Mouse (Mus musculus) cerebellum, adult 2 months (tissue): ENCODE results near the gene Slc6a13.

Experiments
- CTCF ChIP-seq: fragments of 200-500 bp; IDR thresholded peaks from 2 replicates; pipeline ENCODE4 v1.5.1; 2011; ENCODE audit warnings: low read depth, mild to moderate bottlenecking, control low read depth, low read length, moderate library complexity, borderline replicate concordance; ENCODE audit not compliant: insufficient read depth
- POLR2A ChIP-seq: fragments of 200-500 bp; IDR thresholded peaks from 2 replicates; pipeline ENCODE4 v1.6.1; 2011; ENCODE audit warnings: low read length, control low read depth, borderline replicate concordance; ENCODE audit not compliant: insufficient read depth

GRCm38 (mm10) chr6:121352276-121352675 is 52.2 kb downstream of the Slc6a13 start:
- TF ChIP-seq CTCF, result no peak
- no peak for TF ChIP-seq POLR2A
